Mouse (Mus musculus) left cerebral cortex, postnatal 14 days (tissue): ENCODE results near the gene Gm6509. TPM values are rescaled to one million over a fixed set of nuclear protein-coding genes. Genes with fewer than 3 reads are reported as not detected.
"Not testable (repeated sequence)": the region's sequence is repeated elsewhere in the genome, so short reads cannot be mapped to it uniquely, and the experiment has no call there.

Experiments used
- DNase-seq, 2 experiments: peaks; one replicate each; pipeline ENCODE4 v3.0.0; 2021 to 2022; ENCODE audit warnings: low spot score in 2 of 2, mixed read lengths in 1 of 2
- intact Hi-C: fragments of 180-260 bp; cut with DNase I; formaldehyde crosslinking; loops from one replicate; pipeline ENCODE4 v1.15.1; 2025
- long read RNA-seq, 2 experiments: library from polyadenylated mRNA; stranded (forward); transcript quantifications; one replicate each; pipeline ENCODE4 v2.0.0; 2021
- total RNA-seq, 2 experiments: library from RNA; stranded (reverse); gene quantifications; 2 replicates each; pipeline ENCODE4 v1.2.3; 2021

Gm6509 gene
- total RNA-seq, result not detected
- long read RNA-seq, experiment 1, result 0 reads
- long read RNA-seq, experiment 2, result 0 reads

DNA sequence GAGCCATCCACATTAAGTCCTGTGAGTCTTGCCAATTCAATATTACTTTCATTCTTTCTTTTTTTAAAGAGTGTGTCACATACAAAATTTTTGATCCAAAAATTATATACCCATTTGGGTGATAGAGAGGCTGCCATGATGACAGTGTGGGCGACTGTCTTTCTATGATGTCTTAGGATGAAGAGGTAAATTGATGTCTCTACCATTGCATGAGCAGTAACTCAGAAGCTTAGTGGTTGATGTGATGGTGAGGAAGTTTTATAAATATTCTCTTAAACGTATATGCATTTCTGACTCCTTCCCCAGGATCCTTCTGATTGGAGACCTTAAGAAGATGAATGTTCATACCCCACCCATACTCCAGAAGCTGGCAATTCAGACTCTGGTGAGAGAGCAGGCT lies at the start of gene Gm6509:
Gene Gm6509, plus strand, starts transcription at position 301 of the 400 bp plus-strand sequence.
- intact Hi-C loops, DNase-seq: not testable (repeated sequence)

DNA sequence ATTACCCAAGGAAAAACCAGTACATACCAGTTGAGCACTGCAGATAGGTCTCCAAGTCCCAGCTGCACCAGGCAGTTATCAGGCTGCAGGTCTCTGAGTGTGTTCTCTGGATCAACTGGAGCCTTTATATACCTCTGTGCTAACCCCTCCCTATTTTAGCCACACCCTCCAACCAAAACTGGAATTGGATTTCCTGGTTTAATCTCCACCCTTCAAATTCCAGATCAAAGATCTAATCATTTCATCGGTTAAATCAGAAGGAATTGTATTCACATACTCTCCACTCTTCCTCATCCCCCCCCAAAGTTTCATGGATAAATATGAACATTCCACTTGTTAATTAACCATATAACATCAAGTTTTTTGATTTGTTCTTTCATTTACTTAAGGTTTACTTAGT lies 7.5 kb upstream of the Gm6509 start, which contains the start of gene Gm3147:
Gene Gm3147, minus strand, starts transcription at position 101 of the 400 bp plus-strand sequence.
- DNase-seq, intact Hi-C loops: not testable (repeated sequence)

DNA sequence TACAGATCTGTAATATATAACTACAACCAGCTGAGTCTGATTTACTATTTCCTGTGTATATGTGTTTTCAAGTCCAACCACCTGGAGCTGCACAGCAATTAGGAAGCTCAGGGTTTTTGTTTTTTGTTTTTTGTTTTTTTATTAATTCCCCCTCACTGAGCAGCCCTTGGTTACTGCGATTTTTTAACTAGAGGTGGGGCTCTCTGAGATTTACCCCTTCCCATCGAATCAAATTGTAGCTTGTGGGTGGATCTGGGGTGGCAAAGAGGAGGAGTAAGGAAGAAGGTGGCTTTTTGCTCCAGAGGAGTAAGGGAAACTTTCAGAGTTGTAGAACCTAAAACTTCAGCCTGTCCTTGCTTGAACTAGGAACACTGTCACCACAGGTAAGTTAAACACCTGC lies 24.3 kb downstream of the Gm6509 start, which contains the start of gene Gm6205:
Gene Gm6205, plus strand, starts transcription at position 301 of the 400 bp plus-strand sequence.
- intact Hi-C loops, DNase-seq: not testable (repeated sequence)

Other genes with a start within 250 kb of the Gm6509 start
- gene Gm7682, start 178.2 kb upstream of the Gm6509 start, total RNA-seq, result not detected
- not detected for gene Gm3139, start 97.7 kb upstream of the Gm6509 start, total RNA-seq
- gene Gm3147, start 7.6 kb upstream of the Gm6509 start, total RNA-seq, result not detected
- gene Gm6205, start 24.4 kb downstream of the Gm6509 start, total RNA-seq, result not detected
- gene Gm3183, start 241.5 kb downstream of the Gm6509 start, total RNA-seq, result not detected